12 mouse cellular contexts compared by ENCODE assay signal in genomic region chr8:122630696-122631095, GRCm38 (mm10). TPM values are rescaled to one million over a fixed set of nuclear protein-coding genes. Genes with fewer than 3 reads are reported as not detected.
DNase-seq lines count a peak whose midpoint lies in the region; ATAC-seq and TF ChIP-seq lines count a peak whose summit lies in the region.
"Had no signal": no experiment of that assay in that cellular context is flagged by ENCODE, and none has a peak within 500 bp of the region (broad histone marks: within the 10 kb centered on the region; RNA-seq: fewer than 3 reads in every experiment).

No protein-coding gene starts in this region.

- no peaks in the 10 kb centered on the region for H3K9me3 ChIP-seq in heart, embryonic 13.5 days
- H3K9me3 ChIP-seq in neural tube, embryonic 15.5 days (replicated peaks), result no peaks in the 10 kb centered on the region
- no peaks in the 10 kb centered on the region for H3K9me3 ChIP-seq in intestine, postnatal 0 days (ENCODE audit: control insufficient read depth)

- peaks cover 14% of the 10 kb centered on the region for H3K4me1 ChIP-seq in heart, embryonic 13.5 days
- no peaks in the 10 kb centered on the region for H3K4me1 ChIP-seq in neural tube, embryonic 15.5 days
- H3K4me1 ChIP-seq in intestine, postnatal 0 days (replicated peaks; ENCODE audit: control insufficient read depth, insufficient read depth, low read length), result peaks cover 3% of the 10 kb centered on the region; the same call in 1 of the 2 replicates

- peaks cover 38% of the 10 kb centered on the region for H3K36me3 ChIP-seq in heart, embryonic 13.5 days
- H3K36me3 ChIP-seq in neural tube, embryonic 15.5 days, result peaks cover 46% of the 10 kb centered on the region
- H3K36me3 ChIP-seq in intestine, postnatal 0 days (ENCODE audit: control insufficient read depth, insufficient read depth), result peaks cover 16% of the 10 kb centered on the region; the same call in 1 of the 2 replicates

- no peak for ATAC-seq in heart, embryonic 13.5 days (ENCODE audit: extremely low read depth, insufficient number of reproducible peaks, low FRiP score, low TSS enrichment)
- no peak for ATAC-seq in neural tube, embryonic 15.5 days (ENCODE audit: low FRiP score)
- no peak for ATAC-seq in intestine, postnatal 0 days

- peaks cover 9% of the 10 kb centered on the region; the same call in 1 of the 2 replicates for H3K27me3 ChIP-seq in heart, embryonic 13.5 days (replicated peaks)
- no peaks in the 10 kb centered on the region for H3K27me3 ChIP-seq in neural tube, embryonic 15.5 days (replicated peaks)
- H3K27me3 ChIP-seq in intestine, postnatal 0 days (replicated peaks; ENCODE audit: control insufficient read depth, insufficient read depth, low read length), result no peaks in the 10 kb centered on the region

- peak overlapping the region; percentile 64 for H3K9ac ChIP-seq in heart, embryonic 13.5 days
- H3K9ac ChIP-seq in neural tube, embryonic 15.5 days (replicated peaks), result no peak overlapping the region
- H3K9ac ChIP-seq in intestine, postnatal 0 days (ENCODE audit: low read depth, low read length), result no peak overlapping the region

- DNase-seq in heart, adult 11 months, result no peak
- no peak for DNase-seq in neural tube, embryonic 10.5 days (ENCODE audit: extremely low spot score, low spot score)
- DNase-seq in left cerebral cortex, postnatal 36 days (ENCODE audit: low spot score in 2 of 2), result no peak
- DNase-seq in ovary, postnatal 14 days (ENCODE audit: low spot score), result no peak
- DNase-seq in gastrocnemius, postnatal 4 days (ENCODE audit: low spot score in 2 of 2), result no peak
- DNase-seq: cerebellum, adult 2 months had no signal

- H3K27ac ChIP-seq in heart, embryonic 13.5 days (replicated peaks), result no peak overlapping the region
- H3K27ac ChIP-seq in neural tube, embryonic 15.5 days (replicated peaks), result 0 out of 2 replicates have a peak overlapping the region, but pooled peaks have one; percentile 2
- H3K27ac ChIP-seq in intestine, postnatal 0 days (ENCODE audit: low read depth, low read length), result 0 out of 2 replicates have a peak overlapping the region, but pooled peaks have one; percentile 21
- H3K27ac ChIP-seq: macrophage had no signal

- H3K4me2 ChIP-seq in heart, embryonic 13.5 days, result peak overlapping the region; percentile 59
- H3K4me2 ChIP-seq in neural tube, embryonic 15.5 days, result no peak overlapping the region
- peak overlapping the region; percentile 37; the same call in 1 of the 2 replicates for H3K4me2 ChIP-seq in intestine, postnatal 0 days (replicated peaks; ENCODE audit: low read depth)

- H3K4me3 ChIP-seq in heart, embryonic 13.5 days, result peak overlapping the region; percentile 36
- H3K4me3 ChIP-seq in neural tube, embryonic 15.5 days (replicated peaks), result no peak overlapping the region
- H3K4me3 ChIP-seq in intestine, postnatal 0 days (ENCODE audit: low read depth, low read length), result peak overlapping the region; percentile 9; the same call in 1 of the 2 replicates

- WGBS in heart, embryonic 13.5 days, result 45% methylated on average over 22 of the region's 22 CpGs
- WGBS in neural tube, embryonic 15.5 days, result 60% methylated on average over 22 of the region's 22 CpGs
- WGBS in intestine, postnatal 0 days, result 52% methylated on average over 22 of the region's 22 CpGs

- no peak for TF ChIP-seq CTCF in intestine, postnatal 0 days (IDR thresholded peaks at IDR 0.05; ENCODE audit: low read depth)

- intact Hi-C loops in left cerebral cortex, postnatal 36 days (cut with DNase I), result no loop called here

RNA-seq across cellular contexts. Expression of gene Pabpn1l, which starts 8.2 kb away (rescaled TPM):
- polyA plus RNA-seq in heart, embryonic 13.5 days (2015; fragmentation: Nextera tagmentation; extraction: Ambion mirVana), result not detected in 2 replicates
- 0.14 TPM in 1 of 2 replicates, not detected in the other for polyA plus RNA-seq in neural tube, embryonic 15.5 days (2015; fragmentation: Nextera tagmentation; extraction: Ambion mirVana)
- polyA plus RNA-seq in intestine, postnatal 0 days (2015; fragmentation: Nextera tagmentation; extraction: Ambion mirVana), result 0.13 TPM in 1 of 2 replicates, not detected in the other
- not detected for total RNA-seq in left cerebral cortex, postnatal 36 days (2021)
- total RNA-seq in gastrocnemius, postnatal 4 days (2021), result not detected
- total RNA-seq: layer of hippocampus, adult 18-20 months had no signal
- polyA plus RNA-seq: cerebellum, adult 2 months; macrophage; testis, adult 2 months had no signal

RNA-seq across cellular contexts. Expression of gene Trappc2l, which starts 19.3 kb away (rescaled TPM):
- 55.6 and 74.0 TPM in 2 replicates for polyA plus RNA-seq in heart, embryonic 13.5 days (2015; fragmentation: Nextera tagmentation; extraction: Ambion mirVana)
- polyA plus RNA-seq in neural tube, embryonic 15.5 days (2015; fragmentation: Nextera tagmentation; extraction: Ambion mirVana), result 103 and 113 TPM in 2 replicates
- polyA plus RNA-seq in intestine, postnatal 0 days (2015; fragmentation: Nextera tagmentation; extraction: Ambion mirVana), result 136 and 144 TPM in 2 replicates
- 10 to 100 TPM; 78.7 to 84.5 TPM for total RNA-seq in left cerebral cortex, postnatal 36 days (2021)
- 10 to 100 TPM; 45.6 to 49.6 TPM for total RNA-seq in gastrocnemius, postnatal 4 days (2021)

RNA-seq across cellular contexts. Expression of gene Galns, which starts 19.4 kb away (rescaled TPM):
- 11.1 and 11.9 TPM in 2 replicates for polyA plus RNA-seq in heart, embryonic 13.5 days (2015; fragmentation: Nextera tagmentation; extraction: Ambion mirVana)
- polyA plus RNA-seq in neural tube, embryonic 15.5 days (2015; fragmentation: Nextera tagmentation; extraction: Ambion mirVana), result 6.7 and 9.5 TPM in 2 replicates
- 58.1 and 59.0 TPM in 2 replicates for polyA plus RNA-seq in intestine, postnatal 0 days (2015; fragmentation: Nextera tagmentation; extraction: Ambion mirVana)
- 1 to 10 TPM; 8.8 to 9.2 TPM for total RNA-seq in left cerebral cortex, postnatal 36 days (2021)
- total RNA-seq in gastrocnemius, postnatal 4 days (2021), result 10 to 100 TPM in 1 of 2 experiments, 1 to 10 TPM in 1; 9.7 to 10.3 TPM

RNA-seq across cellular contexts. Expression of gene Aprt, which starts 54.0 kb away (rescaled TPM):
- polyA plus RNA-seq in heart, embryonic 13.5 days (2015; fragmentation: Nextera tagmentation; extraction: Ambion mirVana), result 251 and 271 TPM in 2 replicates
- 189 and 207 TPM in 2 replicates for polyA plus RNA-seq in neural tube, embryonic 15.5 days (2015; fragmentation: Nextera tagmentation; extraction: Ambion mirVana)
- polyA plus RNA-seq in intestine, postnatal 0 days (2015; fragmentation: Nextera tagmentation; extraction: Ambion mirVana), result 676 and 681 TPM in 2 replicates
- 10 to 100 TPM; 54.5 to 62.3 TPM for total RNA-seq in left cerebral cortex, postnatal 36 days (2021)
- total RNA-seq in gastrocnemius, postnatal 4 days (2021), result 10 to 100 TPM; 37.0 to 40.0 TPM
